Mouse (Mus musculus): Measurements from ENCODE around the gene Psg26.
"Not testable (repeated sequence)": the region's sequence is repeated elsewhere in the genome, so short reads cannot be mapped to it uniquely, and the experiment has no call there.

Gene Psg26

GRCm38 (mm10) chr7:18484077-18484476 is at the start of gene Psg26:
TSS of gene Psg26 (minus strand) at chr7:18484177.
- DNase-seq (ENCODE audit: low spot score in 2 of 2): no peak

DNA sequence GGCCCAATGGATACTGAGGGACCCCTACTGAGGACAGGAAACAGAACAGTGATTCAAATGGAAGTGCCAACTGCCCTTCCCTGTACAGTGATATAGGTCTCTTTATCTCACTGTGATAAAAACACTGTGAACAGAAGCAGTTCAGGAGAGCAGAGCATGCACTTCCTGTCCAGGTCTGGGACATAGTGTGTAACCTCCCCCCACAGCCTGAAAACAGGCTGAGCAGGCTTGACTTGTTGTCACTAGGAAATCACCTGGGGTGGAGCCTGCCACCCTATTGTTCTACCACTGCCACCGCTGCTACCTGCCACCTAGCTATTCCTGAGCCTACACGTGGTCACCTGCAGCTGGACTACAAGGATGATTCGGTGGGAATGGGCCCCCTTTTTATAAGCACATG is 49.4 kb upstream of the Psg26 start:
- DNase-seq (ENCODE audit: low spot score in 2 of 2): no peak

DNA sequence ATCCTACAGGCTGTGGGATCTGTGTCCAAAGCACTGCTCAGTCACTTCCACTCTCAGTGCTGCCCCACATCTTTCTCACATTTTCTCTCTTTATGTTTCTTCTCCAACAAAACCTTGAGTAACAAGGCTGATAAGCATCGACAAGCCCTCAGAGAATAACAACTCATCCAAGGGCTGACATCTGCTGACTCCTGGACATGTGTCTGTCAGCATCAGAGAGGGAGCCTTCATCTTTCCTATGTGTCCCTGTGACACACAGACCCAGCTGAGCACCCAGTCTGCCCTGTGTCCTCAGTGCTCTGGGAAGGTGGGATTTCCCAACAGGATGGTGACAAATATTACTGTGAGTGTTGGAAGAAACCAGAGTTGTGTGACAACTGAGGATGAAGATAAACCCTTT is 48.2 kb upstream of the Psg26 start, which contains the start of gene Psg25:
TSS of gene Psg25 (minus strand) at position 101 of the 400 bp plus-strand sequence.
- DNase-seq (ENCODE audit: low spot score in 2 of 2): no peak

DNA sequence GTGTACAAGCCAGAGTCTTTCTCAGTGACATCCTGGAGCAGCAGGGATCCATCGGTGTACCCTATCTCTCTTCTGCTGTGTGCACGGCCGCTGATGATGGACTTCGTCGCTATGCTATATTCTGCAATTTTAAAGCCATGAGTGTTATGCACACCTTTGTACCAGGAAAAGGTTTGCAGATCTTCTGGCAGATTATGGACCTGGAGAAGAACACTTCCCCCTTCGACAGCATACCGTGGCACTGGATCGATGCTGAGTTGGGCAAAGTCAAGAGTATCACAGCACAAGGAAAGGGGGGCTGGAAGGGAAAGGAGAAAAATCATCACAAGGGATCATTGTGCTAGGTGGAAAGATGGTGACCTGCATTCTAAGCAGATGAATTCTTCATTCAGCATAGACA is 40.7 kb upstream of the Psg26 start:
- no peak for DNase-seq (ENCODE audit: low spot score in 2 of 2)

- DNase-seq (ENCODE audit: low spot score in 2 of 2): not testable (repeated sequence)
Measured at GRCm38 (mm10) chr7:18512848-18513247, 28.9 kb upstream of the Psg26 start.

DNA sequence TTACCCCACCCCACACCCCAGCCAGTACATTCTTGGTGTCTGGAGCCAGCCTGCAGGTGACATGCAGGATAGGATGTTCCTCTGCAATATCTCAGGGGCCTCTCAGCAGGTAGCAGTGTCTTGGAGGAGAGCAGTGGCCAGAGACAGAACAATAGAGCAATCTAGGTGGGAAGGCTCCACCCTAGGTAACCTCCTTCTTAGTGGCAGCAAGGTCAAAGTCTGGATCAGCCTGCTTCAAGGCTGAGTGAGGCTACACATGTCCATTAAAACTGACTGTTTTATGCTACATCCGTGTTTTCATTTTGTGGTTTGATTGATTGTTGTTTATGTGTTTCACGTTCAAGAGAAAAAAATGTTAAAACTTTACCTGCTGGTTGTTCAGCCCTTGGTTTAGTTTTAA is 28.4 kb upstream of the Psg26 start:
- not testable (repeated sequence) for DNase-seq (ENCODE audit: low spot score in 2 of 2)

DNA sequence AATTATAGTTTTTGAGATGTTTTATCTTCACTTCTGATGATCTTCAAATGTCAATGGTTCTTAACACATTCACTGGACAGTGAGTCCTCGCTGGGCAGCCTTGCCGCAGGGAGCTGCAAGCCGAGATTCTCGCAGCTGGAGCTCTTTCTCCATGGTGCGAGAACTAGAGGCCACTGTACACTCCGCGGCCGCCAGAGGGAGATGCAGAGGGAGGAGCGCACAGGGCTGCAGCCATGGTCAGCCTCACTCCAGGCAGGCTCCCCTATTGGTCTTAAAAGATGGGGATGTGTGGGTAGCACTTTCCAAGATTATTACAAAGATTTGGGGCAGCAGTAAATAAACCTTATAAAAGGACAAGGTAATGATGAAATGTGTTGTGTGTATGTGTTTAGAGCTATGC is 27.5 kb upstream of the Psg26 start:
- no peak for DNase-seq (ENCODE audit: low spot score in 2 of 2)

DNA sequence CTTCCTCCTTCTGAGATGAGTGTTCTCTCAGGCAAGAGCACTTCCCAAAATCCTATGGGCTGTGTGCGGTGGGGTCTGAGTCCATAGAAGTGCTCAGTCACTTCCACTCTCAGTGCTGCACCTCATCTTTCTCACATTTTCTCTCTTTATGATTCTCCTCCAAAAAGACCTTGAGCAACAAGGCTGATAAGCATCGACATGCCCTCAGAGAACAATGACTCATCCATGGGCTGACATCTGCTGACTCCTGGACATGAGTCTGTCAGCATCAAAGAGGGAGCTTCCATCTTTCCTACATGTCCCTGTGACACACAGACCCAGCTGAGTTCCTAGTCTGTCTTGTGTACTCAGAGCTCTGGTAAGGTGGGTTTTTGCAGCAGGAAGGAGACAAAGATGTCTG is 52.0 kb downstream of the Psg26 start, which contains the start of gene Psg28:
TSS of gene Psg28 (minus strand) at position 101 of the 400 bp plus-strand sequence.
- DNase-seq (ENCODE audit: low spot score in 2 of 2): not testable (repeated sequence)

Data from frontal cortex, postnatal 25 days (tissue).